Mouse (Mus musculus): ENCODE data around the gene Pcnx2. TPM values are rescaled to one million over a fixed set of nuclear protein-coding genes. Genes with fewer than 3 reads are reported as not detected.

The Pcnx2 gene
- polyA plus RNA-seq, 3 experiments from 2014 or later = 0.44 to 0.74 (median 0.61) TPM

GRCm38 (mm10) chr8:125818796-125819195 is 79.3 kb downstream of the Pcnx2 start:
- ATAC-seq = no peak

DNA sequence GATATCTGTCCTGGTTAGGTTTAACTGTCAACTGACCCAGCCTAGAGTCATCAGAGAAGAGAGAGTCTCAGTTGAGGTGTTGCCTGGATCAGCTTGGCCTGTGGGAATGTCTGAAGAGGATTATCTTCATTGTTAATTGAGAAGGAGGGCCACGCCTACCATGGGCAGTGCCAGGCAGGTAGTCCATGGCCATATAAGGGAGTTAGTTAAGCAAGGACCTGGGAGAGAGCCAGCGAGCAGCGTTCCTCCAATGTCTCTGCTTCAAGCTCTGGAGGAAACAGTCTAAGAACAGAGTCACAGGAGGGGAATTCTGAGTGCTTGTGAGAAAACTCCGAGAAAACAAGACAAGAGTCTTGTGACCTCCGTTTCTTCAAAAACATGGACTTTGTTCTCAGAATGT is 81.4 kb downstream of the Pcnx2 start:
- no peak for ATAC-seq

DNA sequence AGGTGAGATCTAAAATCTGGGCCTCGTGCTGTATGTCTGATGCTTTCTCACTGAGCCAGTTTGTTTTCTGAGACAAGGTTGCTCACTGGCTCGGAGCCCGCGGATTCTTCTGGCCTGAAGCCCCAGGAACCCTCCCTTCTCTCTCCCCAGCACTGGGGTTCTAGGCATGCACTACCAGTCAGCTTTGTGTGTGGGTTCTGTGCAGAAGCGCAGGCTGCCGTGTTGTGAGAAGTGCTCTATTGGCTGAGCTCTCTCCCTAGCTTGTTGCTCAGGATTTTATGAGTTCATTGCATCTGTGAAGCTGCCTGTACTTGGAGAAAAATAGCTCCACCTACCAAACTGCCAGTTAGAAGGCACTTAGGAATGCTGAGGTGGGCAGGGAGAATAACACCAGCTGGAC is 89.3 kb downstream of the Pcnx2 start:
- no peak for ATAC-seq

DNA sequence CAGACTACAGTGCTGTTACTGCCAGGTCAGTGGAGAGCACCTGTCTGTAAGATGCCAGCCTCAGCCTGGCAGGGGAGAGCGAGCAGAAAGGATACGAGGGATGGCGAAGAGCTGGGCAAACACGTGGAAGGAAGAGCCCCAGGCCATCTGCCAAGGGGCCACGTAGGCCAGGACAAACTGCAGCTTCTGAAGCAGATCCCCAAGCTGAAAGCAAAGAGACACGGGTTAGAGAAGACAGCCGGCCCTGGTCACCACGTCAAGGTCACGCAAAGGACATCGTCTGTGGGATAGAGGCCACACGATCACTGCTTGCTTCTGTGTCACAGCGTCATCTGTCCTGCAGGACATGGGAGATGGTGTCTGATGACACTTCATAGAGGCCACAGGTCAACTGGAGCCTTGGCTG is 90.2 kb downstream of the Pcnx2 start:
- no peak for ATAC-seq

- no peak for ATAC-seq
Measured at GRCm38 (mm10) chr8:125806459-125806858, 91.7 kb downstream of the Pcnx2 start.

DNA sequence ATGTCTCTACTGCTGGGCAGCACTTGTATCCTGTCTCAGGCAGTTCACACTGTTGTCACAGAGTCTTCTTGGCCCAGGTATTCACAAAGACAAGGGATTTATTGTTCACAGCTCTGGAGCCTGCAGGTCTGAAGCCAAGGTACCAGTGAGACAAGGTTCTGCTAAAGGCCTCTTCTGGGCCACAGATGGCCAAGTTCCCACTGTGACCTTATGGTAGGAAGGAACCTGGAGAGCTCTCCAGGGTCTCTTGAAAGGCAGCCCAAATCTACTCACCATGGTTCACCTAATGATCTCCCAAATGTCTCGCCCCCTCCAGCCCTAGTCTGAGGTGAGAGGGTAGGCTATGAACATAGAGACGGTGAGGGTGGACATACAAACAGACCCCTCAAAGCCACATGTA is 101.1 kb downstream of the Pcnx2 start:
- ATAC-seq = no peak

DNA sequence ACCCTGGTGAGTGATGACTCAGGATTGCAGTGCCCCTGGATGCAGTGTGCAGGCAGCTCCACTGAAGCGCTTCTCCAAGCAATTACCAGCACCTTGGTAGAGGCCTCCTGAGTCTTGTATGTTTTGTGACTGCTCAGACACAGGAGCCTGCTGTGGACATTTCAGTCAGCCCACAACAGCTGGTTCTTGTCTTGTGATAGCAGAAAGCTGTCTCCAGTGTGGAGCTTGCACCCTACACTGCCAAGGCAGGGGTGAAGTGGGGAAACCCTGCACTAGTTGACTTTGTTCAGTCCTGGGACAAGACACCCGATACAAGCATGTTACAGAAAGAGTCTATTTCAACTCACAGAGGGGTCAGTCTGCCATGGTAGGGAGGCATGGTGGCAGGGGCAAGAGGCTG is 102.8 kb downstream of the Pcnx2 start:
- ATAC-seq = no peak

- no peak for ATAC-seq
Measured at GRCm38 (mm10) chr8:125792816-125793455, 105.2 kb downstream of the Pcnx2 start.

GRCm38 (mm10) chr8:125786886-125787285 is 111.2 kb downstream of the Pcnx2 start:
- no peak for ATAC-seq

DNA sequence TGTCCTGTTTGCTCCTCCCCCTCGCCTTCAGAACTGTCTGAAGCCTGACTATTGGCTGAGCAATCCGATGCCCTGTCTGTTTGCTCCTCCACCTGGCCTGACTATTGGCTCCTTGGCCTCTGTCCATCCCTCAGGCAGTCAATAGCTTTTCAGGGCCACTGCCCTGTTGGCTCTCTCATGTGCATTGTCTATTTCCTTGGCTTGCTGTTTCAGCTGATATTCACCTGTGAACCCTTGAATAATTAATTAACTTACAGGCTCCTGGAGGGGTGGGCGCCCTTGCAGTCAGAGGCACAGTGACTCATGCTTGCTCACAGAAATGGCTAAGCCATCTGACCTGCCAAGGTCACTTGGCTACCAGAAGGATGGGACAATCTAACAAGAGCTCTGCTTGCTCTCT is 116.0 kb downstream of the Pcnx2 start:
- ATAC-seq = no peak

DNA sequence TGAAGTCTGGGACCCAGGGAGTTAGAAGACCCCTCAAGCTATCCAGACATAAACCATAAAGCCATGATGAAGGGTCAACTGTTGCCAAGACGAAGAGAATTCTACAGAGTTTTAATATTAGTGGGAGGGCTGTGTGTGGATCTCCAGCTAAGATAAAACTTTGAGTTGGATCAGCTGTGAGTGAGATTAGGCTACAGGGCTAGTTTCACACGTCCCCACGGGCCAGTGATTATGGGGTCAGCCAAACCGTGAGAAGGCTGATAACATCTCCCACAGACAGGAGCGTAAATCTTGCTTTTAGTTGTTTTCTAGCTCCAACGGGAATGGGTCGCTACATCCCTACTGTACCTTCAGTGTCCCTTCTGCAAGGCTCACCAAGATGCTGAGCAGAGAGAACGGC is 118.5 kb downstream of the Pcnx2 start:
- ATAC-seq = no peak

GRCm38 (mm10) chr8:125778919-125779318 is 119.2 kb downstream of the Pcnx2 start:
- ATAC-seq = no peak

GRCm38 (mm10) chr8:125777478-125778164 is 120.5 kb downstream of the Pcnx2 start:
- ATAC-seq = no peak

- ATAC-seq = no peak
Measured at GRCm38 (mm10) chr8:125776800-125777199, 121.3 kb downstream of the Pcnx2 start.

DNA sequence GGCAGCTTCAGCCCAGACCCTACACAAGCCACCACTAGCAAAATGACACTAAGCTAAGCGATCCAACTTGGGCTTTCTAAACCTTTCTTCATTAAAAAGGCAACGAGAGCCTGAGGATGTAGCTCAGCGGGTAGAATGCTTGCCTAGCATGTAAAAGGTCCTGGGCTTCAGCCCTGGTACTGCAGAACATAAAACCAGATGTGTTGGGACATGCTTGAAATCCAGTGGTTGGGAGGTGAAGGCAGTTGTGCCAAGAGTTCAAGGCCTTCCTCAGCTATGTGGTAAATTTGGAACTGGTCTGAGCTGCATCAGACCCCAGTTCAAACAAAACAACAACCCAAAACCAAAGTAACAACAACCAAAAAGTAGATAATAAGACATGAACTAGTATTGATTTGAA is 121.8 kb downstream of the Pcnx2 start:
- no peak for ATAC-seq

GRCm38 (mm10) chr8:125775031-125775430 is 123.1 kb downstream of the Pcnx2 start:
- ATAC-seq = no peak

- ATAC-seq = no peak
Measured at GRCm38 (mm10) chr8:125773281-125773803, 124.8 kb downstream of the Pcnx2 start.

DNA sequence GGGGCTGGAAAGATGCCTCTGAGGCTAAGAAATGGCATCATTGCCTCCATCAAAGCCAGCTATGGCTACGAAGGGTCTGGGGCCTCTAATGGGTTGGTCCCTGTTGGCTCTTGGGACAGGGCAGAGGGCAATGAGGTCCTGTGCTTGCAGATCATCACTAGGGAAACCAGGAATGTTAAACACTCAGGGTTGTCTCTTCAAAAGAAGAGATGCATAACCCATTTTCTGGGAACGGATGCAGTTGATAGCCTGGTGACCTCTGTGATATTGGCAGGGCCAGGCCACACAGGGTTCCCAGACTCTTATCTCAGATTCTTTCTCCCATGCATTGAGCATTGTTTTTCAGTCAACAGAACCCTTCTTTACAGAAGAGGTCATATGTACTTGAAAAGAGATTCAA is 125.8 kb downstream of the Pcnx2 start:
- ATAC-seq = no peak

- no peak for ATAC-seq
Measured at GRCm38 (mm10) chr8:125768079-125768478, 130.0 kb downstream of the Pcnx2 start.

DNA sequence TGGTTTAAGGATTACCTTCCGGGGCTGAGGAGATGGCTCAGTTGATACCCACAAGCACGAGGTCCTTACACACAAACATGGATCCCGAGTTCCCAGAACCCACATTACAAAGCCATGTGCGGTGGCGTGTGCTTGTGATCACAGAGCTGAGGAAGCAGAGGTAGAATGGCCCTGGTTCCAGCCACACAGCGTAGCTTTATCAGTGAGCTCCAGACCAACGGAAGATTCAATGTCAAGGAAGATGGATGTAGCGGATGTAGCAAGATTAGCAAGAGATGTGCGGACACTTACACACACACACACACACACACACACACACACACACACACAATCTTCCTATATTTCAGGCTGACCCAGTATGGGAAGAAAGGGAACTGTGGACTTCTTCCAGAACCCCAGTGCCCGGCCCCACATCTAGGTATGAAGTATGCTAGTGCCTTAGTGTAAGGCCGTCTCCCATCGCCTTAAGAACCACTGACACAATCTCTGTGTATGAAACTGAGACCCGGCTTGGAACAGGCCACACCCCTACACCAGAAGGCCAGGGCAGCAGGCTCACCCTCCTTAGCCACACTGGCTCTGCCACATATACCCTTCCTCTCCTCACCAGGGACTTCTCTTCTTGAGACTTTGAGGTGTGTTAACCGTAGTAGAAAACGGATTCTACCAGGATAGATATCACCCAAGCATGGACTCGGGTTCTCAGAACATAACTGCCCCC is 134.9 kb downstream of the Pcnx2 start:
- ATAC-seq = no peak

DNA sequence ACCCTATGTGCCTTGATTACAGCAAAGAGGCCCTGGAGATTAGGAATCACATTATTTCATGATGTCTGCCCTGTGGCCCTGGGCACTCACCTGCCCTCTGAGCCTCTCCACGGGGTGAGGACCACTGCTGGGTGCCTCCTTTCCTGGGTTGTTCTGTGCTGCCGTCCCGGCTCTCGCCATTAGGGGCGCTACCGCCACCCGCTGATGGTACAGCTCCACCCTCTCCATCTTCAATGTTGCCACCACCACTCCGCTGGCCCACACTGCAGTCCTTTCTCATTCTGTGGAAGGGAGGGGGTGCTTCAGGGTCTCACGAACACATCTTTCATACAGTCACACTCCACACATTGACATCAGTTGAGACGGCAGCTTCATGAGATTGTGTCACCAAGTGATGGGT is 139.1 kb downstream of the Pcnx2 start:
- ATAC-seq = no peak

DNA sequence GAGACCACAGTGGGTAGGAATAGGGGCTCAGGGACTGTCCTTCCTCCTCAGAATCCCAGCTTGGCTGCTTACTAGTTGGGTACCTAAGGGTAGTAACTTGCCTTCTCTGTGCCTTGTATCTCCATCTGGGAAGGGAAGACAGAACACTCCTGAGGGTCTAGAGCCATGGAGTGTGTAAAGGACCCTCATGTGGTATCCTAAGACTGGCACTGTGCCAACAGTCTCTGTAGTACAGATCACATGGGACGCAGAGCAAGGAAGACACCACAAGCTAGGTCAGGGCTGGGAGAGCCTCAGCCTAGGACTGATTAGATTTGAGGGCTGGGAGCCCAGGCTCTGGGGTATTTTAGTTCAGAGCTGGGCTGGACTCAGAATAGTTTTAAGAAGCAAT is 141.0 kb downstream of the Pcnx2 start:
- ATAC-seq = no peak

- no peak for ATAC-seq
Measured at GRCm38 (mm10) chr8:125756391-125757105, 141.6 kb downstream of the Pcnx2 start.
